Mouse (Mus musculus) mesoderm, embryonic 11.5 days (tissue): ENCODE data around the gene Pikfyve.

ENCODE experiments used
- DNase-seq: peaks from one replicate; pipeline ENCODE4 v3.0.0-alpha.2; 2012; ENCODE audit warnings: low read depth, low spot score

Pikfyve gene

GRCm38 (mm10) chr1:65186287-65187073, at the start of gene Pikfyve, which contains the start of gene Idh1:
Gene Pikfyve (plus strand): TSS chr1:65186683.
Gene Idh1 (minus strand): TSS chr1:65186500.
- DNase-seq = peak; percentile 99

GRCm38 (mm10) chr1:65137560-65137959, 48.9 kb upstream of the Pikfyve start:
- no peak for DNase-seq

GRCm38 (mm10) chr1:65144783-65145182, 41.7 kb upstream of the Pikfyve start:
- no peak for DNase-seq

- DNase-seq = no peak
Measured at GRCm38 (mm10) chr1:65146601-65147000, 39.9 kb upstream of the Pikfyve start.

GRCm38 (mm10) chr1:65147326-65147725, 39.2 kb upstream of the Pikfyve start:
- DNase-seq = no peak

- DNase-seq = no peak
Measured at GRCm38 (mm10) chr1:65147971-65148370, 38.5 kb upstream of the Pikfyve start.

- DNase-seq = no peak
Measured at GRCm38 (mm10) chr1:65154814-65155213, 31.7 kb upstream of the Pikfyve start.

GRCm38 (mm10) chr1:65156111-65156510, 30.4 kb upstream of the Pikfyve start:
- no peak for DNase-seq

- no peak for DNase-seq
Measured at GRCm38 (mm10) chr1:65162210-65162609, 24.3 kb upstream of the Pikfyve start.

- no peak for DNase-seq
Measured at GRCm38 (mm10) chr1:65167496-65167895, 19.0 kb upstream of the Pikfyve start.

- no peak for DNase-seq
Measured at GRCm38 (mm10) chr1:65169536-65169935, 16.9 kb upstream of the Pikfyve start.

- no peak for DNase-seq
Measured at GRCm38 (mm10) chr1:65169947-65170346, 16.5 kb upstream of the Pikfyve start.

- DNase-seq = no peak
Measured at GRCm38 (mm10) chr1:65171579-65171978, 14.9 kb upstream of the Pikfyve start.

GRCm38 (mm10) chr1:65173716-65174115, 12.8 kb upstream of the Pikfyve start:
- DNase-seq = no peak

GRCm38 (mm10) chr1:65176171-65176570, 10.3 kb upstream of the Pikfyve start:
- DNase-seq = no peak

- no peak for DNase-seq
Measured at GRCm38 (mm10) chr1:65176912-65177311, 9.6 kb upstream of the Pikfyve start.

GRCm38 (mm10) chr1:65177452-65177851, 9.0 kb upstream of the Pikfyve start:
- DNase-seq = no peak

GRCm38 (mm10) chr1:65178126-65178901, 8.2 kb upstream of the Pikfyve start:
- DNase-seq = peak; percentile 94

- DNase-seq = peak; percentile 99
Measured at GRCm38 (mm10) chr1:65178902-65179432, 7.5 kb upstream of the Pikfyve start.

GRCm38 (mm10) chr1:65179634-65180249, 6.7 kb upstream of the Pikfyve start:
- DNase-seq = peak; percentile 85

GRCm38 (mm10) chr1:65181459-65181858, 5.0 kb upstream of the Pikfyve start:
- DNase-seq = no peak

- DNase-seq = no peak
Measured at GRCm38 (mm10) chr1:65183994-65184393, 2.5 kb upstream of the Pikfyve start.
